Mouse (Mus musculus): ENCODE measurements at regions not wholly inside any gene's neighbourhood (a gene's known extent, or its start where the extent isn't known, plus 50 kb on each side); places are given as distances from the start of the nearest gene placed in this dataset.
A peak's percentile ranks its signal among the peaks of the same experiment; 100 is the strongest.

DNA sequence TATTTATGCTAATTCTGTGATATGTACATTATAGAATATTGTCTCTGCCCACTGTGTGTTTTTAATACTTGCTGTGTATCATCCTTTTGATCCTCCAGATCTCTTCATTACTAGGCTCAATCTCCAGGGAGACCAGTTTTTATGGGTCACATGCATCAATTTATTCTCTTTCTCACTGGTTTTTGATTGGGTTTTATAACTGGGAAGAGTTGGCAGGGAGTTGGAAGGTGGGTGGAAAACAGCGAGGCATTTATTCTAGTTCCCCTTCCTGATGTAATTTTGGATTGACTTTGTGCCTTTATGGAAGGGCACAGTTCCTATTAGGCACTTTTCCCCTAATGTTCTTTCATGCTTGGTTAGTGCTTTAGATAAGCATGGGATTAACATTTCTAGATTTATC is 241.4 kb upstream of the Cypt15 start:
- peak; percentile 15 for DNase-seq (ENCODE audit: low spot score)

DNA sequence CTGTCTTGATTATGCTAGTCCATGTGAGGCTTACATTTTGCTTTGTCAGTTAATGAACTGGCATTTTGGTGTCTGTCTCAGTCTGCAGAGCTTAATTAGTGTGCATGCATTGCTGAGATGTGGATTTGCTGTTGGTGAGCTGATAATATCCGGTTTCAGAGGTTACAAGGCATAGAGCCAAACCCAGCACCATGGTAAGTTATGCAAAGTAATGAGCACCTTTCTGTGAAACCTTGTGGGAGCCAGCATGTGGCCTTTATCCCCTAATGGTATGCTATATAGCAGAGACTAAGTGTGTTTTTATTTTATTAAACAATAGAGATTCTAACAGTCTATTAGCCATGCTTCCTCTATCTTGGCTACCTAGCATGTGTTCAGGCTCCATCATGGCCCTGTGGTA is 240.1 kb upstream of the Cypt15 start:
- DNase-seq (ENCODE audit: low spot score), result no peak

GRCm38 (mm10) chrX:39129331-39129730 is 216.7 kb upstream of the Cypt15 start:
- DNase-seq (ENCODE audit: low spot score), result no peak
